Mouse (Mus musculus) effector memory CD4-positive, alpha-beta T cell, adult 5 months (primary cell): ENCODE measurements around the gene Cd80. TPM values are rescaled to one million over a fixed set of nuclear protein-coding genes. Genes with fewer than 3 reads are reported as not detected.

Source experiments
- polyA plus RNA-seq: library from polyadenylated mRNA; unstranded; fragments of 100-300 nt; shearing (Covaris generic); gene quantifications from one replicate; pipeline ENCODE4 v1.2.1, GENCODE M21; 2017

Cd80 gene
- polyA plus RNA-seq = 2.8 TPM

GRCm38 (mm10) chr16:38455511-38456418 is at the start of gene Cd80:
Gene Cd80, plus strand, starts transcription at chr16:38455561.

GRCm38 (mm10) chr16:38432498-38433425 is 22.6 kb upstream of the Cd80 start, which contains the start of gene Pla1a:
Gene Pla1a, minus strand, starts transcription at chr16:38433145.

DNA sequence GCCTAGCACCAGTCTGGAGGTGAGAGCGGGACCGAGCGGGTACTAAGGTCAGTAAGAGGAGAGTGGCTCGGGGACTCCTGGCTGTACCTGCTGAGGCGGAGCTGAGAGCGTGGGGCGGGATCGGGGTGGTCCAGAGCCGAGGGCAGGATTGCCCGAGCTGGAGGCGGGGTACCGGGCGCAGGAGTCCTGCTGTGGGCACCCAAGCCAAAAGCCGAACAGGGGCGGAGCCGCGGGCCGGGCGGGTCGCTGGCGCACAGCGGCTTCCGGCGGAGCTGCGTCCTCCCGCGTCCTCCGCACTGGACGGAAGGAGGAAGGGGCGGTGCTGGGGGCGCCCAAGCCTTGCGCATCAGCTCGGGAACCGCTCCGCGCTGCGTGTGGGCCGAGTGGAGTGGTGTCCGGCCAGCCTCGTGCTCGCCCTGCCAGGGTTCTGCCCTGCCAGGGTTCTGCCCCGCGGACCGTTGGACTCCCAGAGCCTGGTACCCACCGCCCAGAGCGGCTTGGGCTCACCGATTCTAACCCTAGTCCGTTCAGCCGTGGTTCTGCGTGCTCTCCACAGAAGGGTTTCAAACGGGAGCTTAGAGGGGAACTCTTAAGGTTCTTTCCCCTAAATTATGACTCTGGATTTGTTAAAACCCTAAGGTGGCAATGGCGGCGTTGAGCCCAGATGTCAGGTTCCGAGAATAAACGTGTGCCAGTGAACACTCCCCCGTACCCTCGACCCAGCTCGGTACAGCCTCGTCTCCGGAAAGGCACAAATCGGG is 2.7 kb upstream of the Cd80 start, which contains the start of gene Adprh:
TSS of gene Adprh (minus strand) at position 262 of the 761 bp plus-strand sequence.

DNA sequence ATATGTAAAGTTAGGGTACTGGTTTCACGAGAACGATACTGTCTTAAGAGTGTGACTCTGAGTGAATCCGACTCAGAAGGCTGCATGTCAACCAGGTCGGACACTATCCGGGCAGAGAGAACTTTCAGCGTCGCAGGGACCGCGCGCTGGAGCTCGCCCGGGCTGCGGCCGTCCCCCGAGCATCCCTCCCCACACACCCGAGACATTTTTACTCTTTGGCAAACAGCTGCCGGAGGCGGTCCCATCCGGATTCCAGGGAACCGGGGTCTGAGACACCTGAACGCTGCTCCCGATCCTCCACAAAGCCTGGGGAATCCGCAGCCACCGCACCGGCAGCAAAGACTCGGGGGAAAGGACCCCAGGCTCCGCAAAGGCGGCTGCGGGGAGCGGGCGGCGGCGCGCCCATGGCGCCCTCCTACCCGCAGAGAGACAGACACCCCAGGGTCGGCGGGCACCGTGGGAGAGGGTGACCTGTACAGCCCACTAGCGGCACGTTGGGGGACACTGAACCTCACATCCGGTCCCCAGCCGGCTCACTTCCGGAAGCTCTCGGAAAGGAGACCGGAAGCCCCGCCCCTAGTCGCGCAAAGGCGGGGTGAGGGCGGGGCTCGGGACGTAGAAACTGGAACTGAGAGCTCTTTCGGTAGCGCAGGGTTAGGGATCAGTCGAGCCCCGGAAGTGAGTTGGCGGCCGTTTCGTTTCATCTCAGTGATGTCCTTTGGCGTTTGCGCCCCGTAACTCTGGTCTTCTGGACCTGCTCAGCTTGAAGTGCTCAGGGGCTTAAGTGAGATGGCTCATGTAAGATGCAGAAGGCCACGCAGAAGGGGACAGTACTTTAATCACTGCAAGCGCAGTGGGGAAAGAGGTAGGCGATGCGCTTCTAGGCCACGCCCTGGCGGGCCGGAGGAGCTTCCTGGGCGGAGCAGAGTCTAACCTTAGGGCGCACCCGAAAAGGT is 67.0 kb downstream of the Cd80 start, which contains the start of gene Timmdc1:
TSS of gene Timmdc1 (minus strand) at position 535 of the 956 bp plus-strand sequence.

Other genes with a start within 250 kb of the Cd80 start
- gene Nr1i2, start 160.7 kb upstream of the Cd80 start, polyA plus RNA-seq = not detected
- gene Maats1, start 113.4 kb upstream of the Cd80 start, polyA plus RNA-seq = not detected
- 202 TPM for gene Cox17, start 108.6 kb upstream of the Cd80 start, polyA plus RNA-seq
- not detected for gene Gm21987, start 108.5 kb upstream of the Cd80 start, polyA plus RNA-seq
- 6.8 TPM for gene Popdc2, start 93.4 kb upstream of the Cd80 start, polyA plus RNA-seq
- gene Pla1a, start 22.4 kb upstream of the Cd80 start, polyA plus RNA-seq = 0.19 TPM
- gene Adprh, start 2.9 kb upstream of the Cd80 start, polyA plus RNA-seq = 49.2 TPM
- gene Timmdc1, start 67.1 kb downstream of the Cd80 start, polyA plus RNA-seq = 3.9 TPM
- 24.5 TPM for gene Poglut1, start 94.7 kb downstream of the Cd80 start, polyA plus RNA-seq
- 55.3 TPM for gene Tmem39a, start 103.1 kb downstream of the Cd80 start, polyA plus RNA-seq